Mouse (Mus musculus) MEL (cell line): ENCODE measurements around the gene Kif1bp.

ENCODE experiments used
- BHLHE40 ChIP-seq: IDR thresholded peaks from 2 replicates; pipeline ENCODE4 v1.6.1; 2012; ENCODE audit warnings: low read depth, mild to moderate bottlenecking, inconsistent platforms, low read length, improper control_type of control experiment, borderline replicate concordance
- CTCF ChIP-seq, 3 experiments: IDR thresholded peaks in 2 of 3; conservative IDR thresholded peaks in 1 of 3; 2 replicates each; pipeline ENCODE4 v1.5.1; 2011 to 2012; ENCODE audit warnings: low read length in 3 of 3, low read depth in 2 of 3, mild to moderate bottlenecking in 2 of 3, improper control_type of control experiment in 1 of 3, inconsistent platforms in 1 of 3, mixed read lengths in 1 of 3, moderate library complexity in 1 of 3; ENCODE audit not compliant: control insufficient read depth in 1 of 3, insufficient read depth in 1 of 3, poor library complexity in 1 of 3, severe bottlenecking in 1 of 3
- E2F4 ChIP-seq: IDR thresholded peaks from 2 replicates; pipeline ENCODE4 v1.6.1; 2011; ENCODE audit warnings: low read depth, low read length, improper control_type of control experiment, borderline replicate concordance
- ELF1 ChIP-seq: IDR thresholded peaks from 2 replicates; pipeline ENCODE4 v1.6.1; 2014; ENCODE audit warnings: low read depth, mild to moderate bottlenecking, inconsistent platforms, low read length, improper control_type of control experiment, moderate library complexity
- GABPA ChIP-seq: IDR thresholded peaks from 2 replicates; pipeline ENCODE4 v1.6.1; 2012; ENCODE audit warnings: low read depth, mild to moderate bottlenecking, inconsistent platforms, low read length, improper control_type of control experiment, moderate library complexity
- GATA1 ChIP-seq: IDR thresholded peaks from 2 replicates; pipeline ENCODE4 v1.6.1; 2011; ENCODE audit warnings: low read depth, low read length, improper control_type of control experiment
- MEF2A ChIP-seq: IDR thresholded peaks from 2 replicates; pipeline ENCODE4 v1.6.1; 2014; ENCODE audit warnings: low read depth, mild to moderate bottlenecking, inconsistent platforms, low read length, improper control_type of control experiment; ENCODE audit not compliant: poor library complexity, insufficient replicate concordance, severe bottlenecking; ENCODE audit errors: extremely low read depth
- NRF1 ChIP-seq: IDR thresholded peaks from 2 replicates; pipeline ENCODE4 v1.6.1; 2014; ENCODE audit warnings: low read depth, mild to moderate bottlenecking, inconsistent platforms, low read length, improper control_type of control experiment, moderate library complexity; ENCODE audit not compliant: poor library complexity, insufficient read depth, severe bottlenecking
- POLR2A ChIP-seq, 2 experiments: IDR thresholded peaks; 2 replicates each; pipeline ENCODE4 v1.6.1; 2011 to 2012; ENCODE audit warnings: low read length in 2 of 2, mild to moderate bottlenecking in 2 of 2, control low read depth in 1 of 2, improper control_type of control experiment in 1 of 2, low read depth in 1 of 2, moderate library complexity in 1 of 2; ENCODE audit not compliant: control insufficient read depth in 1 of 2, insufficient read depth in 1 of 2, poor library complexity in 1 of 2
- SMC3 ChIP-seq: IDR thresholded peaks from 2 replicates; pipeline ENCODE4 v1.6.1; 2011; ENCODE audit warnings: low read depth, low read length, improper control_type of control experiment
- TBP ChIP-seq: IDR thresholded peaks from 2 replicates; pipeline ENCODE4 v1.8.0; 2011; ENCODE audit warnings: low read depth, low read length, improper control_type of control experiment
- USF1 ChIP-seq: IDR thresholded peaks from 2 replicates; pipeline ENCODE4 v1.6.1; 2014; ENCODE audit warnings: low read depth, mild to moderate bottlenecking, inconsistent platforms, low read length, improper control_type of control experiment, moderate library complexity
- ZC3H11A ChIP-seq: IDR thresholded peaks from 2 replicates; pipeline ENCODE4 v1.6.1; 2012; ENCODE audit warnings: low read depth, mild to moderate bottlenecking, inconsistent platforms, low read length, improper control_type of control experiment

DNA sequence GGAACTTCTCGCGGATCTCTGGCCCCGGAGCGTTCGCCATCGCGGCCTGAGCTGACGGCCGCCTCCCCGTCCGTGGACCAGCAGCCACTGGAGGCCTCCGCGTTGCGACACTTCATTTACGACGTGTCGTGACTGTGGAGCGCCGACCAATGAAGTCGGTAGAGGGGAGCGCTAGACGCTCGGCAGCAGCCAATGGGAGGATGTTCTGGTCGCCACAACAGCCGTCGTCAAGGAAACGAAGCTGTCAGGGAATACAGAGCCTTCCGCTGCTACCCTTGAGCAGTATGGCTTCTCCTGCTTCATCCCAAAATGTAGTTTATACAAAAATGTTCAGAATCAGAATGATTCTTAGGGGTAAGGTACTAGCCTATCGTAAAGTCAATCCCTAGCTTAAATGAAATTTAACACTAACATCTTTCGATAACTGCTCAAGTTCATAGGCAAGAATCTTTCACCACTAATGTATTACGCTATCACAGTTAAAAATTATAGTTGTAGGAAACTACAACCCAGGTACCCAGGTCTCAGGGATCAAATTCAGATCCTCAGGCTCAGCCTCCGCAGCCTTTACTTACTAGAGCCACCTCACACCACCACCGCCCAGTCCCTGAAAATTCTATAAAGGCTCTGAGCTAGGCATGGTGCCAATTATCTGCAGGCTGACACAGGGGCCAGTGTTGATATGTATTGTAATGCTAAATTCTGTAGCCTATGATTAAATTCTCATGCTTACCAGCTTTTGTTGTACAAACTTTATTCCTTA, at the start of gene Kif1bp:
- peak; percentile 46; the same call in 1 of the 2 replicates for TF ChIP-seq TBP
- TF ChIP-seq SMC3 = no peak
- TF ChIP-seq CTCF (IDR thresholded peaks at IDR 0.05 in 2 of 3, conservative IDR thresholded peaks at IDR 0.05 in 1 of 3; ENCODE audit: control insufficient read depth in 1 of 3, insufficient read depth in 1 of 3, low read depth in 2 of 3, low read length in 3 of 3, poor library complexity in 1 of 3, severe bottlenecking in 1 of 3) = no peak
- peak in 1 of 2 experiments; percentile 83; a peak in 1 of 4 replicates for TF ChIP-seq POLR2A (IDR thresholded peaks at IDR 0.05; ENCODE audit: control insufficient read depth in 1 of 2, insufficient read depth in 1 of 2, low read depth in 1 of 2, low read length in 2 of 2, poor library complexity in 1 of 2)
- no peak; the same call in 1 of the 2 replicates for TF ChIP-seq NRF1
- no peak for TF ChIP-seq MEF2A
- no peak for TF ChIP-seq ZC3H11A
- no peak for TF ChIP-seq GATA1
- no peak; the same call in 1 of the 2 replicates for TF ChIP-seq GABPA
- TF ChIP-seq BHLHE40 = no peak
- peak; percentile 91 for TF ChIP-seq ELF1
- no peak for TF ChIP-seq E2F4
- no peak for TF ChIP-seq USF1
